Mouse (Mus musculus) neutrophil, adult 5-6 weeks (primary cell): Measurements from ENCODE around the gene Rslcan18. TPM values are rescaled to one million over a fixed set of nuclear protein-coding genes. Genes with fewer than 3 reads are reported as not detected.
"Not testable (repeated sequence)": the region's sequence is repeated elsewhere in the genome, so short reads cannot be mapped to it uniquely, and the experiment has no call there.

Experiments used
- ATAC-seq: fragments of 151-379, 151-347 bp; 2 replicates; pipeline ENCODE4 v1.8.0; 2017; ENCODE audit warnings: mild to moderate bottlenecking, moderate TSS enrichment; ENCODE audit not compliant: insufficient number of reproducible peaks, poor library complexity, low FRiP score, severe bottlenecking; ENCODE audit errors: extremely low read depth
- total RNA-seq: library from RNA; stranded (forward); fragments of 200-1000 nt; gene quantifications from 2 replicates; pipeline ENCODE4 v1.2.3, GENCODE M21; 2017

Gene Rslcan18
- 1.3 and 1.8 TPM in 2 replicates for total RNA-seq

GRCm38 (mm10) chr13:67116163-67116562, at the start of gene Rslcan18:
Rslcan18 (minus strand) TSS chr13:67116263.
- not testable (repeated sequence) for ATAC-seq

GRCm38 (mm10) chr13:67128038-67128721, 12.1 kb upstream of the Rslcan18 start:
- peak; percentile 95 for ATAC-seq

GRCm38 (mm10) chr13:67127507-67127906, 11.4 kb upstream of the Rslcan18 start:
- not testable (repeated sequence) for ATAC-seq

GRCm38 (mm10) chr13:67124460-67124859, 8.4 kb upstream of the Rslcan18 start:
- ATAC-seq, result no peak

- not testable (repeated sequence) for ATAC-seq
Observed at GRCm38 (mm10) chr13:67121360-67121759, 5.3 kb upstream of the Rslcan18 start, which contains the start of gene Zfp759. Zfp759 (plus strand) TSS chr13:67121660.

GRCm38 (mm10) chr13:67113287-67113686, 2.8 kb downstream of the Rslcan18 start:
- no peak for ATAC-seq

- ATAC-seq, result no peak
Observed at GRCm38 (mm10) chr13:67112096-67112495, 4.0 kb downstream of the Rslcan18 start.

DNA sequence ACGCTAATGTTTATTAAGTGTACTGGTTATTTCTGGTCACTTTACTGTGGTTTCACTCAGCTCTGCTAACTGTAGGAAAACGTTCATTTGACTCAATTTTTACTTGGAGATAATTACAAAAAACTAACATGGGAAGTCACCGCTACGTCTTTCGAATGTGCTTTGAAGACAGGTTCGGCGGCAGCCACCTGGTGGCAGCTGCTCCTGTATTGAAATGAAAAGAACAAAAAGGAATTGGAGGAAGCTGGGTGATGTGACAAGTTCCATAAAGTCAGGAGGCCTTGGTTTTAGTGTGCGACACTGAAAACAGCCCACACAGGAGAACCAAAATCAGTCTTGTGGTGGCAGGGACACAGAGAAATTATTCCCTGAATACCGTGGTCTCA, 7.2 kb downstream of the Rslcan18 start:
- peak; percentile 63 for ATAC-seq

- peak; percentile 98 for ATAC-seq
Observed at GRCm38 (mm10) chr13:67108194-67108820, 7.8 kb downstream of the Rslcan18 start, which contains the start of gene Gm28557. Gm28557 (minus strand) TSS chr13:67108604.

GRCm38 (mm10) chr13:67107681-67108080, 8.4 kb downstream of the Rslcan18 start:
- ATAC-seq, result no peak

DNA sequence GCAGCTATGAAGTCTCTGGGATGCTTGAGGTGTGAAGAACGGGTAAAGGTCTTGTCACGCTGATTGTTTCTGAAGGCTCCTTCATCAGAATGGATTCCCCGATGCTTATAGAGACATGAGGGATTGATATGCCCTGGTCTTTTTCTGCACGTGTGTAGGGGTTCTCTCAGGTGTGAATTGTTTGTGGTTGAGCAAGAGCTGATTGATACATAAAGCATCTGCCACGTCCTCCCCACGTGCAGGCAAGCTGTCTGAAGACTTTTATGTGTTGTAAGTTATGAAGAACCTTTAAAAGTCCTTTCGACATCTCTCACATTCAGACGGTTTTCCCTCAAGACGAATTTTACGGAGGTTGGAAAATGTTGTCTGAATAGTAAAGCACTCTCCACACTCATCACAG, 18.2 kb downstream of the Rslcan18 start, which contains the start of gene Zfp708:
Gene Zfp708 (minus strand): TSS at position 101 of the 400 bp plus-strand sequence.
- ATAC-seq, result no peak

DNA sequence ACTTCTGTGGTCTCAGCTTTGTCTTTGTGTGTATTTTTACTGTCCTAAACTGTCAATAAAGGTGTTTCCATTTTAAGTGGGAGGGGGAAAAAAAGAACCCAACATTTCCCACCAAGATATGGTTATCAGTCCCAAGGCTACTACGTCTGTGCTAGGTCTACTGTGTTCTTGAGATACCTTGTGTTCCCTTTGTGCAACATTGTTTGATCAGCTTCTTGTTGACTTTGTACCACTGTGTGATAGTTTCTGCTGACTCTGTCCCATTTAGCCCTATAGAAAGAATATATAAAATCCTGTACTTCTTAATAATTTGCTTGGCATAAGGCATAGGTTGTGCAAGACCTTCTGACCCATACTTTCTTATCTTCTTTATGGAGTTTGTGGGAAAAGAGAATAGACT, 25.9 kb downstream of the Rslcan18 start:
- no peak for ATAC-seq

- no peak for ATAC-seq
Observed at GRCm38 (mm10) chr13:67081946-67082345, 34.1 kb downstream of the Rslcan18 start.

DNA sequence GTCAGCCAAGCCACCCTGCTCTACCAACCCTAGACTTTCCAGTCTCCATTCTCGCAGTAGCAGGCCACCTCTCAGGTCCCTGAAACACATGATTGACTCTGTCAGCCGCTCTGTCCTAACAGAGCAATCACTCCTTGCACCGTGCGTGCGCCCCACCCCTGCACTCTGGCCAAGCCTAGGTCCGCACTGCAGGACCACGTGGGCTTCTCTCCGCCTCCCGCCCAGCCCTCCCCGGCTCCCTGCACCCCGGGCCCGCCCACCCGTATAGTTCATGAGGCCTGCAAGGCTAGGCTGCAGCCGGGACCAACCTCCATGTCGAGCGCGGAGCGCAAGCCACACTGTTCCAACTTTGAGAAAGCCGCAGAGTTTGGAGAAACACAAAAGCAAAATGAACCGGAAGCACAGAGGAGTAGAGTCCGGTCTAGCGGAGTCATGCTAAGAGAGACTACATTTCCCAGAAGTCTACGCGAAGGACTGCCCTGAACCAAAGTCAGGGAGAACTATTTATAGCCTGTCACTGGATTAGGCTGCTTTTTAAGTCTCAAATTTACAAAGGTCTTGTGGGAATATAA, 34.8 kb downstream of the Rslcan18 start:
- peak; percentile 83 for ATAC-seq

GRCm38 (mm10) chr13:67077244-67077643, 38.8 kb downstream of the Rslcan18 start:
- ATAC-seq, result no peak

DNA sequence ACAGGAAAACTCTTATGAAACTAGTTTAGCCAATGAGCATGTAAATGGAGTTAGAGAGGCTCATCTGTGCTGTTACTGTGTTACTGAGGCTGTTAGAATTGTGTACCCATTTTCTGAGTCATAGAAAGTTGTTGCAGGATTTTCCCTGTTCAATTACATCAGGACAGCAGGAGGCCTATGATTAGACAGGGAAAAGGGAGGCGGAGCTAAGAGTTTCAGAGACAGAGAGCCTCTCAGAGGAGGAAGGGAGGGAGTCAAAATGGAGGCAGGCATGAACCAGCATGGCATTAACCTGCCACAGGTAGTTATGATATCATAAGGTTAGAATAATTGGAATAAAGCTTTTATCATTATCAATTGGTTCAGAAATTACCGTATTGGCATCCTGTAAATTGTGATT, 43.3 kb downstream of the Rslcan18 start:
- no peak for ATAC-seq

DNA sequence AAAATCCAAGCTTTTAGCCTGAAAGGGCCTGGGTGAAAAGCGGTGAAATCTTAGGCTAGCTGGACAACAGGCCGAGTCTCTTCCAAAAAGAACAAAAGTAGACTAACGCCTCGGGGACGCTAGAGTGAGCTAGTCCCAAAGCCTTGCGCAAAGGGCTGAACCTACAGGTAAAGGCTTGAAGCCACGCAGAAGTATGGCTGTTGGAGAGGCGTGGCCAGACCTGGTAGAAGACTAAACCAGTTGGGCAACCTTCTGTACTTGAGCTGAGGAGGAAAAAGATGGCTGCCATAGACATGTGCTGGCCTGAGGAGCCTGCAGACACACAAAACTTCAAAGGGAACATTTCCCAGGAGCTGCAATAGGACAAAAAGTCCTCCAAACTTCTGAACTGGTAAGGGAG, 50.7 kb downstream of the Rslcan18 start:
- no peak for ATAC-seq

DNA sequence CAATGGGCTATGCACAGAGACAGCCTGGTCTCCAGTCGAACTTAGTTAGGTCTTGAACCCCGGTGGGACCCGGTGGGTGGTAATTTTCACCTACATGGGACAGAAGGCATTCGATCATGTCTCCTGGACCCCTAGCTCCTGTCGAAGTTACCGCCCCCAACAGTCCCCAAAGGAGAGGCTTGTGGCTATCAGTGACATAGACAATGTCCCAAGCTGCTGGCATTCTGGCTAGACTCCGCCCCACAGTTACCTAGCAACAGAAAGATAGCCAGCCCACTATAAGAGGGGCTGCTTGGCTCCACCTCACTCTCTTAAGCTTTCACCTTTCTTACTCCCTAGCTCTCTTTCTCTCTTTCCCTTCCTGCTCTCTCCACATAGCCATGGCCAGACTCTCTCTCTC, 53.6 kb downstream of the Rslcan18 start:
- no peak for ATAC-seq

- ATAC-seq, result peak; percentile 92
Observed at GRCm38 (mm10) chr13:67060786-67061358, 55.2 kb downstream of the Rslcan18 start, which contains the start of gene Zfp712. Zfp712 (minus strand) TSS chr13:67061170.
